Comparison of ENCODE assay signal across 37 mouse cellular contexts in the genomic region with DNA sequence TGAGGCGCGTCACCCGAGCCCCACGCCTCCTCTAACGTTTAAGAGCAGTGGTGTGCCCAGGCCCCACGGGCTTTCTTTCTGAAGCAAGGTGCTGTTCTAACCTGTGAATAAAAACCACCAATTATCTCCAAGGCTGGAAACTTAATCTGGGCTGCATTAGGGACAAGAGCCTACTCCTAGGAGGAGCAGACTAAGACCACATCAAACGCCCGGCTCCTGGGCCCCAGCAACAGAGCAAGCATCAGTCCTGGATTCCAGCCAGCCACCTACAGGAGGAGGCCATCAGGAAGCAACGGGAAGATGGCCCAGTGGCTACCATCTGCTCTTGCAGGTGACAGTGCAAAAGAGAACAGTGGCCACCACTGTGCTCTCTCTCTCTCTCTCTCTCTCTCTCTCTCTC. TPM values are rescaled to one million over a fixed set of nuclear protein-coding genes. Genes with fewer than 3 reads are reported as not detected.
A peak's percentile ranks its signal among the peaks of the same experiment; 100 is the strongest.
DNase-seq lines count a peak whose midpoint lies in the region; ATAC-seq lines count a peak whose summit lies in the region.
"Had no signal": no experiment of that assay in that cellular context is flagged by ENCODE, and none has a peak within 500 bp of the region (broad histone marks: within the 10 kb centered on the region; RNA-seq: fewer than 3 reads in every experiment).

No protein-coding gene starts in this region.

- no peak overlapping the region for H3K4me2 ChIP-seq in embryonic facial prominence, embryonic 14.5 days (ENCODE audit: low read depth, low read length)
- no peak overlapping the region for H3K4me2 ChIP-seq in kidney, embryonic 16.5 days (replicated peaks; ENCODE audit: low read depth, low read length)
- H3K4me2 ChIP-seq: forebrain, embryonic 15.5 days; heart, embryonic 12.5 days; hindbrain, embryonic 13.5 days; kidney, embryonic 15.5 days; liver, embryonic 13.5 days; midbrain, embryonic 13.5 days; neural tube, embryonic 15.5 days had no signal

- no peak overlapping the region for H3K9ac ChIP-seq in embryonic facial prominence, embryonic 14.5 days (ENCODE audit: low read depth, low read length)
- H3K9ac ChIP-seq in kidney, embryonic 16.5 days (replicated peaks; ENCODE audit: low read length), result no peak overlapping the region
- H3K9ac ChIP-seq: forebrain, embryonic 15.5 days; heart, embryonic 12.5 days; hindbrain, embryonic 13.5 days; kidney, embryonic 15.5 days; liver, embryonic 13.5 days; midbrain, embryonic 13.5 days; neural tube, embryonic 15.5 days had no signal

- H3K9me3 ChIP-seq in embryonic facial prominence, embryonic 14.5 days (ENCODE audit: control insufficient read depth, low read length), result no peaks in the 10 kb centered on the region
- no peaks in the 10 kb centered on the region for H3K9me3 ChIP-seq in kidney, embryonic 16.5 days (ENCODE audit: low read length)
- H3K9me3 ChIP-seq: forebrain, embryonic 15.5 days; heart, embryonic 12.5 days; hindbrain, embryonic 13.5 days; kidney, embryonic 15.5 days; liver, embryonic 13.5 days; midbrain, embryonic 13.5 days; neural tube, embryonic 15.5 days had no signal

- no peaks in the 10 kb centered on the region for H3K4me1 ChIP-seq in embryonic facial prominence, embryonic 14.5 days (ENCODE audit: control insufficient read depth, insufficient read depth, low read length)
- H3K4me1 ChIP-seq in kidney, embryonic 16.5 days (ENCODE audit: insufficient read depth, low read length), result 0 out of 2 replicates have a peak, but pooled peaks cover 3% of the 10 kb centered on the region
- H3K4me1 ChIP-seq: forebrain, embryonic 15.5 days; kidney, embryonic 15.5 days; midbrain, embryonic 13.5 days; neural tube, embryonic 15.5 days had no signal

- ATAC-seq in cerebellum, adult (ENCODE audit: insufficient number of reproducible peaks, low FRiP score, low TSS enrichment), result no peak
- ATAC-seq in embryonic facial prominence, embryonic 14.5 days (ENCODE audit: low read depth), result peak; percentile 75
- no peak for ATAC-seq in kidney, embryonic 16.5 days (ENCODE audit: low FRiP score, low TSS enrichment)
- ATAC-seq: forebrain, embryonic 15.5 days; intestine, embryonic 16.5 days; lung, postnatal 0 days; midbrain, embryonic 13.5 days had no signal

- H3K27ac ChIP-seq in embryonic facial prominence, embryonic 14.5 days (replicated peaks; ENCODE audit: low read depth, low read length), result no peak overlapping the region
- no peak overlapping the region for H3K27ac ChIP-seq in kidney, embryonic 16.5 days (ENCODE audit: low read length)
- H3K27ac ChIP-seq: forebrain, embryonic 15.5 days; gastrocnemius, adult 2 months; heart, adult 2 months; hindbrain, embryonic 13.5 days; kidney, embryonic 15.5 days; layer of hippocampus, adult 2 months; left cerebral cortex, adult 2 months; liver, embryonic 13.5 days; macrophage; midbrain, embryonic 13.5 days; neural tube, embryonic 15.5 days; stomach, postnatal 0 days had no signal

- peaks cover 5% of the 10 kb centered on the region; the same call in 1 of the 2 replicates for H3K36me3 ChIP-seq in embryonic facial prominence, embryonic 14.5 days (ENCODE audit: control insufficient read depth, insufficient read depth, low read length)
- peaks cover 4% of the 10 kb centered on the region; the same call in 1 of the 2 replicates for H3K36me3 ChIP-seq in kidney, embryonic 16.5 days (ENCODE audit: insufficient read depth, low read length)
- H3K36me3 ChIP-seq: forebrain, embryonic 15.5 days; hindbrain, embryonic 13.5 days; liver, embryonic 13.5 days; midbrain, embryonic 13.5 days; neural tube, embryonic 15.5 days had no signal

- 65% methylated on average over 8 of the region's 9 CpGs for WGBS in embryonic facial prominence, embryonic 14.5 days
- WGBS in kidney, embryonic 16.5 days, result 53% methylated on average over 9 of the region's 9 CpGs

- peak; percentile 78 for DNase-seq in cerebellum, adult 11 months
- peak; percentile 87 for DNase-seq in cerebellum, adult 11-12 months
- peak; percentile 86 for DNase-seq in cerebellum, adult 9-11 months
- peak; percentile 73 for DNase-seq in embryonic facial prominence, embryonic 14.5 days (ENCODE audit: low spot score)
- DNase-seq in gastrocnemius, adult 8-10 months (ENCODE audit: low spot score in 2 of 2), result no peak
- no peak for DNase-seq in kidney, adult 18-20 months
- DNase-seq: adrenal gland, postnatal 10 days; gastrocnemius, adult 2 months; heart, adult 2 months; heart, postnatal 4 days; kidney, postnatal 36 days; liver, embryonic 13.5 days; lung, adult 18-20 months; right cerebral cortex, postnatal 25 days; spleen, adult 18-20 months; thymus, adult 18-20 months; thymus, postnatal 36 days had no signal

- no peaks in the 10 kb centered on the region for H3K27me3 ChIP-seq in embryonic facial prominence, embryonic 14.5 days (replicated peaks; ENCODE audit: control insufficient read depth, insufficient read depth, low read length)
- H3K27me3 ChIP-seq in kidney, embryonic 16.5 days (ENCODE audit: insufficient read depth, low read length), result no peaks in the 10 kb centered on the region
- H3K27me3 ChIP-seq: CH12.LX; forebrain, embryonic 15.5 days; heart, embryonic 12.5 days; hindbrain, embryonic 13.5 days; kidney, embryonic 15.5 days; liver, embryonic 13.5 days; midbrain, embryonic 13.5 days; neural tube, embryonic 15.5 days had no signal

- H3K4me3 ChIP-seq in embryonic facial prominence, embryonic 14.5 days (ENCODE audit: low read depth, low read length), result no peak overlapping the region
- no peak overlapping the region for H3K4me3 ChIP-seq in kidney, embryonic 16.5 days (ENCODE audit: low read length)
- H3K4me3 ChIP-seq: forebrain, embryonic 15.5 days; gastrocnemius, adult 2 months; heart, adult 2 months; heart, embryonic 12.5 days; hindbrain, embryonic 13.5 days; kidney, embryonic 15.5 days; layer of hippocampus, adult 2 months; left cerebral cortex, adult 2 months; liver, embryonic 13.5 days; midbrain, embryonic 13.5 days; neural tube, embryonic 15.5 days had no signal

RNA-seq across cellular contexts. Expression of a gene that starts 33.6 kb away (rescaled TPM):
- polyA plus RNA-seq in embryonic facial prominence, embryonic 14.5 days (2014; fragmentation: Nextera tagmentation; extraction: Ambion mirVana), result 3.6 and 3.7 TPM in 2 replicates
- 11.4 and 12.2 TPM in 2 replicates for polyA plus RNA-seq in kidney, embryonic 16.5 days (2015; fragmentation: Nextera tagmentation; extraction: Ambion mirVana)
- 1 to 10 TPM in 2 of 4 experiments, under 1 TPM in 2; 0.70 to 1.4 (median 0.90) TPM for total RNA-seq in gastrocnemius, adult 8-10 months (2022)

RNA-seq across cellular contexts. Expression of a gene that starts 42.3 kb away (rescaled TPM):
- not detected in 2 replicates for polyA plus RNA-seq in embryonic facial prominence, embryonic 14.5 days (2014; fragmentation: Nextera tagmentation; extraction: Ambion mirVana)
- polyA plus RNA-seq in kidney, embryonic 16.5 days (2015; fragmentation: Nextera tagmentation; extraction: Ambion mirVana), result 0.27 and 0.30 TPM in 2 replicates
- not detected for total RNA-seq in gastrocnemius, adult 8-10 months (2022)
- total RNA-seq: CH12.LX; common myeloid progenitor, adult 5-6 weeks; heart, adult 2 months; layer of hippocampus, postnatal 14 days; megakaryocyte-erythroid progenitor cell, adult 5-6 weeks had no signal
- polyA plus RNA-seq: C2C12; heart, postnatal 0 days; hindbrain, embryonic 13.5 days; macrophage; neural tube, embryonic 15.5 days had no signal

RNA-seq across cellular contexts. Expression of a gene that starts 50.4 kb away (rescaled TPM):
- 7.5 and 10.0 TPM in 2 replicates for polyA plus RNA-seq in embryonic facial prominence, embryonic 14.5 days (2014; fragmentation: Nextera tagmentation; extraction: Ambion mirVana)
- polyA plus RNA-seq in kidney, embryonic 16.5 days (2015; fragmentation: Nextera tagmentation; extraction: Ambion mirVana), result 3.5 and 3.8 TPM in 2 replicates
- total RNA-seq in gastrocnemius, adult 8-10 months (2022), result 1 to 10 TPM in 3 of 4 experiments, under 1 TPM in 1; 0.94 to 1.5 (median 1.2) TPM
- total RNA-seq: CH12.LX; common myeloid progenitor, adult 5-6 weeks; megakaryocyte-erythroid progenitor cell, adult 5-6 weeks had no signal
- polyA plus RNA-seq: macrophage had no signal

Comparison
In these comparisons a context has a peak if more than half of its experiments do, and no peak if none do; other contexts are left out.
1. DNase-seq: peak in cerebellum, adult 11 months (single experiment), cerebellum, adult 11-12 months (single experiment), cerebellum, adult 9-11 months (single experiment) and embryonic facial prominence, embryonic 14.5 days (single experiment); none in gastrocnemius, adult 8-10 months (0 of 2) and kidney, adult 18-20 months (single experiment).